Mouse (Mus musculus) left cerebral cortex, postnatal 25 days (tissue): Measurements from ENCODE around the gene Rhbdl3. TPM values are rescaled to one million over a fixed set of nuclear protein-coding genes. Genes with fewer than 3 reads are reported as not detected.

Experiments used
- DNase-seq, 2 experiments: peaks; one replicate each; pipeline ENCODE4 v3.0.0; 2022; ENCODE audit warnings: low spot score in 2 of 2, mixed read lengths in 1 of 2
- intact Hi-C: fragments of 180-260 bp; cut with DNase I; formaldehyde crosslinking; loops from one replicate; pipeline ENCODE4 v1.15.1; 2025
- total RNA-seq, 2 experiments: library from RNA; stranded (reverse); gene quantifications; 2 replicates each; pipeline ENCODE4 v1.2.3; 2021

The Rhbdl3 gene
- 10 to 100 TPM; 28.5 to 29.7 TPM for total RNA-seq

- DNase-seq: peak in 1 of 2 experiments; percentile 71
- intact Hi-C loops: loop anchor here (5.0 kb wide), 1 partner anchor 52 kb away; no protein-coding TSS in a partner anchor
Observed at GRCm38 (mm10) chr11:80300551-80301315, at the start of gene Rhbdl3. Rhbdl3 (plus strand) TSS chr11:80300912.

GRCm38 (mm10) chr11:80264137-80264536 lies 36.6 kb upstream of the Rhbdl3 start:
- intact Hi-C loops: no loop called here
- DNase-seq: no peak

- intact Hi-C loops: no loop called here
- no peak for DNase-seq
Observed at GRCm38 (mm10) chr11:80271096-80271495, 29.6 kb upstream of the Rhbdl3 start.

DNA sequence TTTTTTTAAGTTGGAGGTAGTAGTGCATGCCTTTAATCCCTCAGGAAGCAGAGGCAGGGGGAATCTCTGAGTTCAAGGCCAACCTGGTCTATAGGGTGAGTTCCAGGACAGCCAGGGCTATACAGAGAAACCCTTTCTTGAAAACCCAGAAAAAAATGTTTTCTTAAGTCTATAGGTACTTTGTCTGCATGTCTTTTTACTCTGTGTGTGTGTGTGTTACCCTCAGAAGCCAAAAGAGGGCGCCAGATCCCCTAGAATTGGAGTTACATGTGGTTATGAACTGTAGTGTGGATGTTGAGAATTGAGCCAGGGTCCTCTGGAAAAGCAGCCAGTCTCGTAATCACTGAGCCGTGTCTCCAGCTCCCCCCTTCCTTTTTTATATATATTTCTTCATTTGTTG lies 25.7 kb upstream of the Rhbdl3 start:
- intact Hi-C loops: no loop called here
- DNase-seq: no peak

DNA sequence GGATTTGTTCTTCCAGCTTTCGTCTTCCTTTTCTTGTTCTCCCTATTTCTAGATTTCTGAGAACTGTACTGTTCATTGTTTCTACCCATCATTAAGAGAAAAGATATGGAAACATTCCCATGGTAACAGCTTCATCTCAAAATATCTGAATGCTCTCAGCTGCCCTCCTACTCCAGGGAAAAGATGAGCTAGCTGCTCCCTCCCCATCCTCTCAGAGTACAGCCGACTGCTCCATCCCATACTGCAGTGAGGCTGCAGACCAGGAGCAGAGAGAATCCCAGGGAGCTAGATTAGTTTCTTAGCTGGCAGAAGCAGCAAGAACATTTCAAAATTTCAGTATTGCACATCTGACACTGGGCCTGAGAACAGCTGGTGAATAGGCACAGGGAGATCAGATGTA lies 22.7 kb upstream of the Rhbdl3 start:
- DNase-seq: peak in 1 of 2 experiments; percentile 56
- intact Hi-C loops: no loop called here

- intact Hi-C loops: no loop called here
Observed at GRCm38 (mm10) chr11:80283786-80284185, 16.9 kb upstream of the Rhbdl3 start.

DNA sequence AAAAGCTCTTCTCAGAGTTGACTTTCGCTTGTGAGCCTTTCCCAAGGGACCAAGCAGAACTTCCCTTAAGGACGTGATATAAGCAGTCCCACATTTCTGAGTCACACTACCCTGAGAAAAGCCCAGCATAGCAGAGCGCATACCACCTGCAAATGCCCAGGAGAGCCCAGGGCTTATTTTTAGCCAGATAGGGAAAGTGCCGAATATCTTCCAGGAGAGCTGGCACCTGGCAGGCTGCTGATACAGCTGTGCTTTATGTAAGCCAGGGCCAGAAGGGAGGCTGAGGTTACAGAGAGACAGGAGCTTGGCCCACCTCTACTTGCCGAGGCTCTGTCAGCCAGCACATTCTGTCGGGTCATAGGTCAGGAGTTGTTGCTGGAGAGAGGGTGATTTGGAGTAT lies 16.1 kb upstream of the Rhbdl3 start:
- intact Hi-C loops: no loop called here
- DNase-seq: no peak

More at GRCm38 (mm10) chr11:80283786-80284185, 16.9 kb upstream of the Rhbdl3 start:
- no peak for DNase-seq

GRCm38 (mm10) chr11:80287150-80287549 lies 13.6 kb upstream of the Rhbdl3 start:
- DNase-seq: peak; percentile 76 to 77
- intact Hi-C loops: loop anchor here (1.0 kb wide), 1 partner anchor 64 kb away; no protein-coding TSS in a partner anchor

- DNase-seq: peak; percentile 76 to 82
- intact Hi-C loops: loop anchor here (2.0 kb wide), 1 partner anchor 15 kb away; no protein-coding TSS in a partner anchor
Observed at GRCm38 (mm10) chr11:80289701-80290445, 10.8 kb upstream of the Rhbdl3 start.

DNA sequence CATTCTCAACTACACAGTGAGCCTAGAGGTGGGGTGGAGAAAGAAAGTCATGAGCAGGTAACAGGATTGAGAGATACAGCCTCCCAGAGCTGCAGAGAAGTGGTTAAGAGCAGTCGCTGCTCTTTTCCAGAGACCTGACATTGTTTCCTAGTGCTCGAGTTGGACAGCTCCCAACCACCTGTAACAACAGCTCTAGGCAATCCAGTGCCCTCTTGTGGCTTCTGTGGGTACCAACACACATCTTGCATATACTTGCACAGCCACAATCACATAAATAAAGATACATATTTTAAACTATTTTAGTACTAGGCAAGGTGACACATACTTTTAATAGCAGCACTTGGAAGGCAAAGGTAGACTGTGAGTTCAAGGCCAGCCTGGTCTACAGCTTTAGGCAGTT lies 9.7 kb upstream of the Rhbdl3 start:
- intact Hi-C loops: no loop called here
- DNase-seq: no peak

DNA sequence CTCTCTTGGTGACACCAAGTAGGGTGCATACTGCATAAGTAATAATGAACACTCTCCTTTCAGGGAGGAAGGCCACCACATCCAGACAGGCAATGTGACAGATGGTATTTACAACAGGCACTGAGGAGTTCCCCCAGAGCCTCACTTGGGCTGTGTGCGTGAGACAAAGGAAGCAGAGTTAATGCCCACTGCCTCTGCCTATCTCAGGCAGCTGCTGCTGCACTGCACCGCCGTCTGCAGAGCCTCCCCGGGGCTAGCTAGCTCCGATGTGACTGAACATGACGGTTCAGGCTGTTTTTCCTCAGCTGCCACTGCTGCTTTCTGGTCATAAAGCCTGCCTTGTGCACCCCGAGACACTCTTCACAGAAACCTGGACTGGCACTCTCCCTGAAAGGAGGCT lies 8.2 kb upstream of the Rhbdl3 start:
- DNase-seq: no peak
- intact Hi-C loops: no loop called here

DNA sequence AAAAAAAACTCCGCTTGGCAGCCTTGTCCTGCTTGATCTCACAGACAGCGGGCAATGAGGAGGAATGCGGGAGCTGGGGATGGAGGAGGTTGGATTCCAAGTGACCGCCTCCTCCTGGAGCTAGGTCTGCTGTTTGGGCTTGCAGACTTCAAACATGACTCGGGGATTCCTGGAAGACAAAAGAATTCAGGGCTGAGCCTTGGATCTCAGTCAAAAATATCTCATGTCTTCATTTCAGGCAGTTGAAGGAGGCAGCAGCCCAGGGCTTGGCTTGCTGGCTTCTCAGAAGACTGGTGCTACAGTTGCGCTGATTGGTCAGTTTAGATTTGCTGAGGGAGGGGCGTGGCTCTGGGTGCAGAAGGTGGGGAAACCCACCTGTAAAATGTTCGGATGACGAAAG lies 5.6 kb upstream of the Rhbdl3 start:
- DNase-seq: no peak
- intact Hi-C loops: no loop called here

DNA sequence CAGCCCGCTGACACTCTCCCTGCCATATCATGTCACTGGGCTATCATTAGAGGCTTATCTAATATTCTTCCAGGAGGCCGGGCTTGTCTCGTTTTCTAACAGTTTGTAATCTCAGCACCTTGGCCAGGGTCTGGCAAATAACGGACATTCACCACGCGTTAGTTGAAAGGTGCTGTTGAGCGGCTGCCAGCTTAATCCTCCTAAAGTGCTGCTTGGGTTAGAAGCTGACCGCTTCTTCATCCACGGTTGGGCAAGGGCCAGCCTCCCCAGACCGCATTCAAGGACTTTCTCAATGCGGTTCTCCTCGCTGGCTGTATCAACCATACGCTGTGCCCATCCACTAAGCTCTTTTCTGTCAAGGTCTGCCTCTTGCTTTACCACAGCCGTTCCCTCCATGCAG lies 4.9 kb upstream of the Rhbdl3 start:
- intact Hi-C loops: no loop called here
- DNase-seq: no peak

DNA sequence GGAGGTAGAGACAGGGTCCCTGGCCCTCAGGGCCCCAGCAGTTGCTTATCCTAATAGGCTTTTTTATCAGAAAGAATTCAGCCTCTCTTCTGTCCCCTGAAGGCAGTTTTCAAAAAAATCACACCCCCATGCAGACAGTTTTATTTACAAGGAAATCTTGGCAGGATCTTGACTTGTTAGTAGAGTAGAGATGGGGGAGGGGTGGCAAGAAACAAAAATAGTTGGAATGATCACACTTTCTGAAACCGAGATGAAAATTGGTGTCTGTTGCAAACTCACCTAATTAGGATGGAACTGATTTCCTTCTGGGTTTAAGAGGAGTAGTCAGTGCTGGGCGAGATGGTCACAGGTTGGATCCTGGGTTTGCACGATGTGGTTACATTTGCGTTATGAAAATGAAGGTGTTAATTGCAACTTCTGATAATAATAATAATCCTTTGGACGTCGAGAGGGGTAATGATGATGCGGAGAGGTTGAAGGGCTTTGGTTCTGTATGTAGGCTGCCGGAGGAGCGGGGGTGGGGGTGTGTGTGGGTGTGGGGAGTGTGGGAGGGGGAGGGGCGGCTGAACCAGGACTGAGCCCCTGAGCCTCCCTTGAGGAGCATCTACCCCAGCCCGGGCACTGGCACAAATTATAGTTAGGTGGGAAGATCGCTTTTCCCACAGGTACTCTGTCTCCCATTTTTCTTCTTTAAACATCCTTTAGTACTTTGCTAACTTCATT lies 1.0 kb upstream of the Rhbdl3 start:
- DNase-seq: peak; percentile 52 to 54
- intact Hi-C loops: loop anchor here (5.0 kb wide), 1 partner anchor 53 kb away; no protein-coding TSS in a partner anchor

GRCm38 (mm10) chr11:80301316-80302045 lies 769 bp downstream of the Rhbdl3 start:
- DNase-seq: peak in 1 of 2 experiments; percentile 35
- intact Hi-C loops: loop anchor here (5.0 kb wide), 1 partner anchor 51 kb away; no protein-coding TSS in a partner anchor

DNA sequence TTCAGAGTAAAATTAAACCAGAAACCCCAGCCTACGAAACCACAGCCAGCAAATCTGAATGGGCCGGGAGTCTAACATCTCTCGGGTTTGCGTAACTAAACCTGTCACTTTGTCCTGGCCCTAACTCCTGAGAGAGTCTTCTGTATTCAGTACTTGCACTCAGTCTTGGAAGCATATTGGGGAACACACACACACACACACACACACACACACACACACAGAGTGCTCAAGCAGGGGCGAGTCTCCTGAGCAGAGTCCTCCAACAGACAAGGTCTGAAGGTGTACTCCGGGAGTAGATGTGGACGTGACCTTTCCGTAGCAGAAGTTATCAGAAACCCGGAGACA lies 1.3 kb downstream of the Rhbdl3 start:
- DNase-seq: no peak
- intact Hi-C loops: loop anchor here (5.0 kb wide), 1 partner anchor 50 kb away; no protein-coding TSS in a partner anchor

GRCm38 (mm10) chr11:80302536-80302935 lies 1.8 kb downstream of the Rhbdl3 start:
- intact Hi-C loops: loop anchor here (5.0 kb wide), 1 partner anchor 50 kb away; no protein-coding TSS in a partner anchor

GRCm38 (mm10) chr11:80303746-80304145 lies 3.0 kb downstream of the Rhbdl3 start:
- DNase-seq: no peak
- intact Hi-C loops: loop anchor here (2.0 to 5.0 kb wide), 2 partner anchors 15 to 49 kb away; no protein-coding TSS in a partner anchor

More at GRCm38 (mm10) chr11:80302536-80302935, 1.8 kb downstream of the Rhbdl3 start:
- DNase-seq: peak; percentile 78 to 92

- DNase-seq: peak; percentile 70 to 90
- intact Hi-C loops: loop anchor here (2.0 to 5.0 kb wide), 2 partner anchors 16 to 47 kb away; no protein-coding TSS in a partner anchor
Observed at GRCm38 (mm10) chr11:80304846-80305245, 4.1 kb downstream of the Rhbdl3 start.
